24 mouse cellular contexts compared by ENCODE assay signal in genomic region chr6:60786955-60787354, GRCm38 (mm10). TPM values are rescaled to one million over a fixed set of nuclear protein-coding genes. Genes with fewer than 3 reads are reported as not detected.
A peak's percentile ranks its signal among the peaks of the same experiment; 100 is the strongest.
DNase-seq lines count a peak whose midpoint lies in the region; ATAC-seq and TF ChIP-seq lines count a peak whose summit lies in the region.
"Had no signal": no experiment of that assay in that cellular context is flagged by ENCODE, and none has a peak within 500 bp of the region (broad histone marks: within the 10 kb centered on the region; RNA-seq: fewer than 3 reads in every experiment).

No protein-coding gene starts in this region.

- no peak overlapping the region for H3K9ac ChIP-seq in hindbrain, postnatal 0 days (replicated peaks; ENCODE audit: low read length)
- H3K9ac ChIP-seq: forebrain, embryonic 12.5 days; heart, embryonic 13.5 days; hindbrain, embryonic 13.5 days had no signal

- H3K4me3 ChIP-seq in hindbrain, postnatal 0 days (ENCODE audit: low read length) = no peak overlapping the region
- H3K4me3 ChIP-seq in hindbrain, embryonic 10.5 days = no peak overlapping the region
- H3K4me3 ChIP-seq: forebrain, embryonic 12.5 days; heart, adult 2 months; heart, embryonic 13.5 days; hindbrain, embryonic 13.5 days; left cerebral cortex, adult 2 months had no signal

- no peaks in the 10 kb centered on the region for H3K9me3 ChIP-seq in hindbrain, postnatal 0 days (ENCODE audit: low read length)
- H3K9me3 ChIP-seq in hindbrain, embryonic 10.5 days = no peaks in the 10 kb centered on the region
- H3K9me3 ChIP-seq: forebrain, embryonic 12.5 days; heart, embryonic 13.5 days; hindbrain, embryonic 13.5 days had no signal

- H3K36me3 ChIP-seq in hindbrain, postnatal 0 days (ENCODE audit: insufficient read depth, low read length) = no peaks in the 10 kb centered on the region
- H3K36me3 ChIP-seq in hindbrain, embryonic 10.5 days = no peaks in the 10 kb centered on the region
- H3K36me3 ChIP-seq: forebrain, embryonic 12.5 days; heart, embryonic 13.5 days; hindbrain, embryonic 13.5 days had no signal

- TF ChIP-seq CTCF in hindbrain, postnatal 0 days (IDR thresholded peaks at IDR 0.05; ENCODE audit: low read depth) = no peak

- no peaks in the 10 kb centered on the region for H3K27me3 ChIP-seq in hindbrain, postnatal 0 days (ENCODE audit: insufficient read depth, low read length)
- H3K27me3 ChIP-seq in hindbrain, embryonic 10.5 days (ENCODE audit: insufficient read depth, poor library complexity, severe bottlenecking) = no peaks in the 10 kb centered on the region
- H3K27me3 ChIP-seq: forebrain, embryonic 12.5 days; heart, embryonic 13.5 days; hindbrain, embryonic 13.5 days had no signal

- 36% methylated on average over 1 of the region's 1 CpGs for WGBS in hindbrain, postnatal 0 days
- 89% methylated on average over 1 of the region's 1 CpGs for WGBS in hindbrain, embryonic 10.5 days

- DNase-seq in cerebellum, postnatal 4 days (ENCODE audit: low spot score in 2 of 2) = no peak
- DNase-seq in hindbrain, postnatal 0 days (ENCODE audit: low spot score) = peak; percentile 64
- no peak for DNase-seq in hindbrain, embryonic 10.5 days (ENCODE audit: low spot score)
- DNase-seq in cerebellum, adult 9-11 months = peak; percentile 28
- peak; percentile 22 for DNase-seq in gonadal fat pad, adult 2 months (ENCODE audit: low read depth)
- DNase-seq: adrenal gland, postnatal 14 days; gastrocnemius, postnatal 25 days; heart, adult 2 months; heart, postnatal 14 days; kidney, postnatal 25 days; layer of hippocampus, adult 9-11 months; right cerebral cortex, adult 18-20 months; right cerebral cortex, postnatal 4 days; thymus, adult 18-20 months; thymus, postnatal 36 days had no signal

- no peak overlapping the region for H3K27ac ChIP-seq in hindbrain, postnatal 0 days
- no peak overlapping the region for H3K27ac ChIP-seq in hindbrain, embryonic 10.5 days
- H3K27ac ChIP-seq: forebrain, embryonic 12.5 days; heart, adult 2 months; heart, embryonic 13.5 days; hindbrain, embryonic 13.5 days; left cerebral cortex, adult 2 months; macrophage had no signal

- no peak overlapping the region for H3K4me2 ChIP-seq in hindbrain, postnatal 0 days (ENCODE audit: low read depth, low read length)
- H3K4me2 ChIP-seq: forebrain, embryonic 12.5 days; heart, embryonic 13.5 days; hindbrain, embryonic 13.5 days had no signal

- 0 out of 2 replicates have a peak, but pooled peaks have one; percentile 52 for ATAC-seq in cerebellum, adult (ENCODE audit: insufficient number of reproducible peaks, low FRiP score, low TSS enrichment)
- no peak for ATAC-seq in hindbrain, postnatal 0 days
- no peak for ATAC-seq in inflammation-experienced regulatory T-cells, adult 6 months
- ATAC-seq: intestine, postnatal 0 days; midbrain, embryonic 16.5 days had no signal

- peaks cover 3% of the 10 kb centered on the region; the same call in 1 of the 2 replicates for H3K4me1 ChIP-seq in hindbrain, postnatal 0 days (ENCODE audit: insufficient read depth, low read length)
- H3K4me1 ChIP-seq in hindbrain, embryonic 10.5 days (replicated peaks) = no peaks in the 10 kb centered on the region
- H3K4me1 ChIP-seq: forebrain, embryonic 12.5 days; heart, embryonic 13.5 days; hindbrain, embryonic 13.5 days had no signal

RNA-seq across cellular contexts. Expression of gene Snca, which starts 42.7 kb away (rescaled TPM):
- 131 and 149 TPM in 2 replicates for total RNA-seq in hindbrain, postnatal 0 days (2014; rRNA removed)
- polyA plus RNA-seq in hindbrain, postnatal 0 days (2015; fragmentation: Nextera tagmentation; extraction: Ambion mirVana) = 392 and 408 TPM in 2 replicates
- polyA plus RNA-seq in hindbrain, embryonic 10.5 days (2016; fragmentation: Nextera tagmentation; extraction: Ambion mirVana) = 24.6 and 25.1 TPM in 2 replicates
- 1.1 and 2.9 TPM in 2 replicates for polyA plus RNA-seq in gonadal fat pad, adult 2 months (2012; rRNA removed)
- not detected for polyA plus RNA-seq in inflammation-experienced regulatory T-cells, adult 6 months (2017; shearing (Covaris generic))

Comparison
In these comparisons a context has a peak if more than half of its experiments do, and no peak if none do; other contexts are left out.
1. DNase-seq: peak in hindbrain, postnatal 0 days (single experiment), cerebellum, adult 9-11 months (single experiment) and gonadal fat pad, adult 2 months (single experiment); none in cerebellum, postnatal 4 days (0 of 2) and hindbrain, embryonic 10.5 days (single experiment).
2. RNA of gene Snca, which starts 42.7 kb away (polyA plus RNA-seq): 392 to 408 TPM in hindbrain, postnatal 0 days; 24.6 to 25.1 TPM in hindbrain, embryonic 10.5 days, 1.1 to 2.9 TPM in gonadal fat pad, adult 2 months and not detected in inflammation-experienced regulatory T-cells, adult 6 months; every median in the first group is over 10 times any median in the second.